Mouse (Mus musculus) layer of hippocampus, postnatal 14 days (tissue): ENCODE results near the gene Foxm1. TPM values are rescaled to one million over a fixed set of nuclear protein-coding genes. Genes with fewer than 3 reads are reported as not detected.
A peak's percentile ranks its signal among the peaks of the same experiment; 100 is the strongest.
"Not testable (repeated sequence)": the region's sequence is repeated elsewhere in the genome, so short reads cannot be mapped to it uniquely, and the experiment has no call there.

Source experiments
- DNase-seq, 2 experiments: peaks; one replicate each; pipeline ENCODE4 v3.0.0; 2021 to 2022; ENCODE audit warnings: low spot score in 2 of 2, mixed read lengths in 1 of 2
- total RNA-seq, 2 experiments: library from RNA; stranded (reverse); gene quantifications; 2 replicates each; pipeline ENCODE4 v1.2.3; 2021

Gene Foxm1
- total RNA-seq, 2 experiments from 2014 or later = 3.8 to 4.1 TPM

DNA sequence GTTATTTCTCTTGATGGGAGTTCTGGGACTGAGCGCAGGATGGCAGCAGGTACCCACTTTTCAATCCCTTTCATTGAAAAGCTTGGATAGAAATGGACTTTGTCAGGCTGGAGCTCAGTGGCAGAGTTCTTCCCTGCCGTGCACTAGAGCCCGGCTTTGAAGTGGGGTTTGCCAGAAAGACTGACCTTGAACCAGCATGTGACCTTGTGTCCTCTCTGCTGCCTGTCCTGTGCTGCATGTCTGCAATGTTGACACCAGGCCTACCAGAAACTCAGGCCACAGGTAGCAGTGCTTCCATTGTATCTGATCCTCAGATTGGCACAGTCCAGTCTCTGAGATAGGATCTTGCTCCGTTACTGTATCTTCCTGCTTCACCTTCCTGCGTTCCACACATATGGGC lies 7.3 kb downstream of the Foxm1 start:
- no peak for DNase-seq

DNA sequence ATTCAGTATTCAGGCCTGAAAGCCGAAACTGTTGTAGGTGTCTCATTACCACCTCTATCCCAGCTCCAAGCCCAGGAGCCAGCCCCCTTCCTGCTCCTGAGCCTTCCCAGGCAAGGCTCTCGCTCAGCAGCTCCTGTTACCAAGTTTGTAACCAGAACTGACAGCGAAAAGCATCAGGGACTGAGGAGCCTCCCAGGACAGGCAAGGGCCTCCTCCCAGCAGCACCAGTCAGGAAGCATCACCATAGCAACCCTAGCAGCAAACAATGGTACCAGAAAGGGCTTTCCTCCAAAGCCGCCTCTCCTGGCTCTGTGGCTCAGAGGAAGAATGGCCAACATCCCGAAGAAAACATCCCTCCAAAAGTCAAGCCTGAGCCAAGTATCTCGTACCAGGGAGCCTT lies 12.4 kb downstream of the Foxm1 start, which contains the start of the genes Tex52 and Gm44596:
Gene Tex52, plus strand, starts transcription at position 265 of the 400 bp plus-strand sequence.
Gene Gm44596, plus strand, starts transcription at position 312 of the 400 bp plus-strand sequence.
- DNase-seq = no peak

- no peak for DNase-seq
Measured at GRCm38 (mm10) chr6:128376371-128377085, 13.8 kb downstream of the Foxm1 start.

DNA sequence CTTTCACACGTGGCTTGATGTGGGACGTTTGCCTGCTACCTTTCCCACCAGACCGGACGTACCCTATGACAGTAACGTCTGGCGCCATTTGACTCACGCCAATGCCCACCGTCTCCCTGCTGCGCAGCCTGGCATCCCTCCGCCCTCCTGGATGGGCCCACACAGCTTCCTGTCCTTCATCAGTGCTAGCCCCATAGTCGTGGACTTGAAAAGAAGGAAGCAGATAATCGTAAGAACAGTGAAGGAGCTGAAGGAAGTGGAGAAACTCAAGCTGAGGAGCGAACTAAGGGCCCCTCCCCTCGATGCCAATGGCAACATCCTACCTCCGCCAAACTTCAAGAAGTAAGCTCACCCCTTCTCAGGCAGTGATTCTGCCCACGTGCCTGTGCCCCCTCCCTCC lies 16.9 kb downstream of the Foxm1 start:
- DNase-seq = no peak

GRCm38 (mm10) chr6:128380594-128381167 lies 17.9 kb downstream of the Foxm1 start:
- not testable (repeated sequence) for DNase-seq

DNA sequence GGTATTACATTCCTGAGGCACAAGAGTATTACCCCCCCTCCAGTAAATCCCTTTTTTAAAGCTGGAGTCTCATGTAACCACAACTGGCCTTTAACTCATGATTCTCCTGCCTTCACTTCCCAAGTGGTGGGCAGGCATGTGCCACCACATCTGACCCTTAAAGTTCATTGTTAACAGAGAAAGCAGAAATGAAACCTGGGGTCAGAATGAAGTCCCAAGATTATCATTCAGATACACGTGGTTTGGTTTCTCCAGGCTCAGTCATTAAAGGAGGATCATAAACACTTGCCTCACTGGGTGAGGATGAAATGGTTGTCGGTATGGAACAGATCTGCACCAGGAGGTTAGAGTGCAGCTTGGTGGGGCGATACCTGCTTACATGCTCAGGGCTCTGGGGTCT lies 18.5 kb downstream of the Foxm1 start:
- no peak for DNase-seq

GRCm38 (mm10) chr6:128383752-128384151 lies 21.0 kb downstream of the Foxm1 start:
- DNase-seq = no peak

GRCm38 (mm10) chr6:128385026-128385425 lies 22.3 kb downstream of the Foxm1 start:
- no peak for DNase-seq

- no peak for DNase-seq
Measured at GRCm38 (mm10) chr6:128389185-128389584, 26.4 kb downstream of the Foxm1 start.

DNA sequence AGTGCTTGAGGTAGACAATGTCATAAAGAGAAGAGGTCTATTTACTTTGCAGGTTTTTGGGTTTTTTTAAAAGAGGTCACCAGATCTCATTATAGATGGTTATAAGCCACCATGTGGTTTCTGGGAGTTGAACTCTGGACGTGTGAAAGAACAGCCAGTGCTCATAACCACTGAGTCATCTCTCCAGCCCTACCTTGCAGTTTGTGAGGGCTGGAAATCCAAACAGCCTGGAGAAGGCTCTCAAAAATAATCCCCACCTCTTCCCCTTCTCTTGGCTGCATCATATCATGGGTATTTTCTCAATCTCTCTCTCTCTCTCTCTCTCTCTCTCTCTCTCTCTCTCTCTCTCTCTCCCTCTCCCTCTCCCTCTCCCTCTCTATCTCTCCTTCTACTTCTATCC lies 27.9 kb downstream of the Foxm1 start:
- no peak for DNase-seq

- DNase-seq = no peak
Measured at GRCm38 (mm10) chr6:128397574-128398261, 35.0 kb downstream of the Foxm1 start.

DNA sequence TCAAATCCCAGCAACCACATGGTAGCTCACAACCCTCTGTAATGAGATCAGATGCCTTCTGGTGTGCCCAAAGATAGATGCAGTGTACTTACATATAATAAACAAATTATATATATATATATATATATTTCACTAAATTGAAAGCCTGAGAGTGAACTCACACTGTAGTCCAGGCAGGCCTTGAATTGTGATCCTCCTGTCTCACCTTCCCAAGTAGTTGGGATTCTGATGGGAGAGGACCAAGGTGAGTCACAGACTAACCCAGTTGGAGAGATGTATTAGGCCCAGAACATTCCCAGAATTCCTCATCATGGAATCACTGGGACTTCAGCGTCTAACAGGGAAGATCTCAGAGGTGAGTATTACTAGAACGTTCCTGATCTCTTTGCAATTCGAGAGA lies 36.2 kb downstream of the Foxm1 start, which contains the start of gene Nrip2:
Gene Nrip2, plus strand, starts transcription at position 301 of the 400 bp plus-strand sequence.
- DNase-seq = no peak

GRCm38 (mm10) chr6:128399421-128400185 lies 36.8 kb downstream of the Foxm1 start:
- peak in 1 of 2 experiments; percentile 41 for DNase-seq

- no peak for DNase-seq
Measured at GRCm38 (mm10) chr6:128404708-128405107, 41.9 kb downstream of the Foxm1 start.

DNA sequence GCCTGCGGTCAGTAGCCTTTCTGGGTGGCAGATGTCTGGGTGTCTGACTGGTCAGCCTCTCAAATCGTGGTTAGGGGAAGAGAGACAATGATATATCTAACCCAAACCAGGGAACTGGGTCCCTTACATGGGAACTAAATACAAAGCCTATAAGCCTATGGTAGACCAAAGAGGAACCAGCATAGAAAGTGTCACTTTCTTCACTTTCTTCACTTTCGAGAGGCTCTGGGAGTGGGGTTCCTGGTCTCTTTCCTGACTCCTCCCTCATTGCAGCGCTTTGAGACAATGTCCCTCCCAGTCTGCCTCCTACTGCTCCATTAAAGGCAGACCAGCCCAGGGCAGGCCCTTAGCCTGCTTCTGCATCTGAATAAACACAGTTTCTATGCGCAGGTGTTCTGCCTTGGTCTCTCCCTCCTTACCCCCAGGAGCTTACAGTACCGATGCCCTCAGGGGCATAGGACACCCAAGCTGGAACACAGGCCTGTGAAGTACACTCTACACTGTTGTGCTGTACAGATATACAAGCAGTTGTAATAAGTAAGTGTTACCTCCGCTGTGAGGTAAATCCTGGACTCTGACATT lies 45.9 kb downstream of the Foxm1 start:
- DNase-seq = no peak

DNA sequence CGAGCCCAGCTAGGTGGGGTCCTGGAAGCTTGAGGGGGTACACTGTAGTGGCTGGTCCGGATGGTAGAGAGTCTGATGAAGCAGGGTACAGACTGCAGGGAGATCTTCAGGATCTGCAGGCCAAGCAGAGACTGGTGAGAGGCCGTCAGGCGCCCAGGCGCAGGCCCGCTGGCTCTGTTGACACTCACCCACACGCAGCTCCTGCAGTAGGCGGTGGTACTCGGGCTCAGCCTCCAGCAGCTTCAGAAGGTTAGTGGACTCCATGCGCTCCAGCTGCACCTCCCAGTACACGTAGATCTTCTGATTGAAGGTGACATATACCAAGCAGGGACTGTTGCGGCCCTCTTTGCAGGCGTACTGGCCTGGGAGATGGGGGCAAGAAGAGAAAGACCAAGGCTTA lies 47.5 kb downstream of the Foxm1 start:
- no peak for DNase-seq

- DNase-seq = peak; percentile 79 to 84
Measured at GRCm38 (mm10) chr6:128411115-128411514, 48.3 kb downstream of the Foxm1 start.

GRCm38 (mm10) chr6:128416169-128416568 lies 53.4 kb downstream of the Foxm1 start:
- DNase-seq = no peak

GRCm38 (mm10) chr6:128418076-128418475 lies 55.3 kb downstream of the Foxm1 start:
- no peak for DNase-seq

DNA sequence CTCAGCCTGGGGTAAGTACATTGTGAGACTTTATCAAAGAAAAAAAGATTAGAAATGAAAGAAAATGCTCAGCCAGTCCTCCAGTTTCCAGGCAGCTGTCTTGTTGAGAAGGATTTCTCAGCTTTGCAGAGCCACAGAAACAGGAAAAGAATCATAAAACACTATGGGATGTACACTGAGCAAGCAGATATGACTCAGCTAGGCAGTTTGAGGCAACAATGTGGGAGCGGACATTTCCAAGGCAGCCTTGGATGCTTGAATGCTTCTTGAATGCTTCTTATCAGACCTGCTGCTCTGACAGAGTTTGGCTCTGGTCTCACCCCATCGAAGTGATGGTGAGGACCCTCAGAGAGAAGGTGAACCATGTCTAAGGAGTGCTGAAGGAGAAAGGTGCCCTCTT lies 58.3 kb downstream of the Foxm1 start:
- no peak for DNase-seq

DNA sequence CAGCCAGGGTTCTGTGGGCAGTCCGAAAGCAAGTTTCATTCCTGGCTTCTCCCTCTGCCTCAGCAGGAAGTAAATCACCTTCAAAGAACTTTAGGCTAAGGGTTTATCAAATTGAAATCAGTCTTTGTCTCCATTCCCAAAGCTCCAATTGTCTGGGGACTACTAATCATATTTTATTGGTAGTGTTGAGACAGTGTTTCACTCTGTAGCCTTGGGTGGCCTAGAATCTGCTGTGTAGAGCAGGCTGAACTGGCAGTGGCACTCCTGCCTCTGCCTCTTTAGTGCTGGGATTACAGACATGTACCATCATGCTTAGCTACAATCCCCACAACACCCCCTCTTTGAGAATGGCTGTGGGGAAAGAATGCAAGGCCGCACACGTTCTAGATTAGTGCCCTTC lies 58.7 kb downstream of the Foxm1 start:
- no peak for DNase-seq
